Mouse (Mus musculus): ENCODE data around the gene Vmn1r29. TPM values are rescaled to one million over a fixed set of nuclear protein-coding genes. Genes with fewer than 3 reads are reported as not detected.
"Not testable (repeated sequence)": the region's sequence is repeated elsewhere in the genome, so short reads cannot be mapped to it uniquely, and the experiment has no call there.

Vmn1r29 gene
- polyA plus RNA-seq (2016; fragmentation: Nextera tagmentation; extraction: Ambion mirVana), result not detected in 2 replicates

GRCm38 (mm10) chr6:58301249-58301648, at the start of gene Vmn1r29:
TSS of gene Vmn1r29 (plus strand) at chr6:58301549.
- no peak for DNase-seq (ENCODE audit: extremely low spot score, low spot score)
- Histone ChIP-seq H3K9me3 (no peaks in the 10 kb centered on the region), H3K27ac (no peak within 1 kb of the TSS), H3K4me3 (no peak within 1 kb of the TSS), H3K36me3 (replicated peaks) (no peaks in the 10 kb centered on the region), H3K27me3 (ENCODE audit: poor library complexity, severe bottlenecking) (no peaks in the 10 kb centered on the region), H3K4me1 (no peaks in the 10 kb centered on the region)

- Histone ChIP-seq H3K4me1 (no peaks in the 10 kb centered on the region), H3K27me3 (ENCODE audit: poor library complexity, severe bottlenecking) (no peaks in the 10 kb centered on the region), H3K4me3 (no peak within 1 kb of the TSS), H3K36me3 (replicated peaks) (no peaks in the 10 kb centered on the region), H3K27ac (no peak within 1 kb of the TSS), H3K9me3 (no peaks in the 10 kb centered on the region)
- WGBS, result 89% methylated on average over 1 of the region's 1 CpGs
- DNase-seq (ENCODE audit: extremely low spot score, low spot score), result no peak
Observed at GRCm38 (mm10) chr6:58261737-58262136, 39.6 kb upstream of the Vmn1r29 start, which contains the start of gene Vmn1r28. TSS of gene Vmn1r28 (plus strand) at chr6:58262037.

- H3K4me3 ChIP-seq; DNase-seq (ENCODE audit: extremely low spot score, low spot score); H3K9me3 ChIP-seq: not testable (repeated sequence)
Observed at GRCm38 (mm10) chr6:58279661-58280060, 21.7 kb upstream of the Vmn1r29 start.

GRCm38 (mm10) chr6:58292201-58292600, 9.1 kb upstream of the Vmn1r29 start:
- H3K36me3 ChIP-seq (replicated peaks), result no peaks in the 10 kb centered on the region
- H3K4me1 ChIP-seq, result no peaks in the 10 kb centered on the region
- no peak for DNase-seq (ENCODE audit: extremely low spot score, low spot score)
- H3K27me3 ChIP-seq (ENCODE audit: poor library complexity, severe bottlenecking), result no peaks in the 10 kb centered on the region
- H3K4me3 ChIP-seq, result no peak overlapping the region
- H3K27ac ChIP-seq, result no peak overlapping the region
- 66% methylated on average over 2 of the region's 2 CpGs for WGBS
- no peaks in the 10 kb centered on the region for H3K9me3 ChIP-seq

More at GRCm38 (mm10) chr6:58279661-58280060, 21.7 kb upstream of the Vmn1r29 start:
- not testable (repeated sequence) for H3K4me1 ChIP-seq; H3K36me3 ChIP-seq (replicated peaks); H3K27ac ChIP-seq; H3K27me3 ChIP-seq (ENCODE audit: poor library complexity, severe bottlenecking)
- 94% methylated on average over 1 of the region's 1 CpGs for WGBS

GRCm38 (mm10) chr6:58298511-58298910, 2.8 kb upstream of the Vmn1r29 start:
- H3K36me3 ChIP-seq (replicated peaks); H3K27me3 ChIP-seq (ENCODE audit: poor library complexity, severe bottlenecking); DNase-seq (ENCODE audit: extremely low spot score, low spot score); H3K9me3 ChIP-seq; H3K27ac ChIP-seq; H3K4me3 ChIP-seq; H3K4me1 ChIP-seq: not testable (repeated sequence)
- 87% methylated on average over 19 of the region's 19 CpGs for WGBS

GRCm38 (mm10) chr6:58330686-58331085, 29.3 kb downstream of the Vmn1r29 start:
- H3K27ac ChIP-seq; DNase-seq (ENCODE audit: extremely low spot score, low spot score); H3K36me3 ChIP-seq (replicated peaks); H3K4me1 ChIP-seq; H3K27me3 ChIP-seq (ENCODE audit: poor library complexity, severe bottlenecking); H3K4me3 ChIP-seq: not testable (repeated sequence)
- WGBS, result 87% methylated on average over 17 of the region's 17 CpGs
- peaks cover 17% of the 10 kb centered on the region for H3K9me3 ChIP-seq

Other genes starting within 250 kb of the Vmn1r29 start
- gene Vmn1r27, start 82.7 kb upstream of the Vmn1r29 start, polyA plus RNA-seq (2016; fragmentation: Nextera tagmentation; extraction: Ambion mirVana), result not detected in 2 replicates
- gene Vmn1r28, start 39.5 kb upstream of the Vmn1r29 start, polyA plus RNA-seq (2016; fragmentation: Nextera tagmentation; extraction: Ambion mirVana), result not detected in 2 replicates
- gene Vmn1r30, start 141.8 kb downstream of the Vmn1r29 start, polyA plus RNA-seq (2016; fragmentation: Nextera tagmentation; extraction: Ambion mirVana), result not detected in 2 replicates
- not detected in 2 replicates for gene Vmn1r31, start 173.8 kb downstream of the Vmn1r29 start, polyA plus RNA-seq (2016; fragmentation: Nextera tagmentation; extraction: Ambion mirVana)

Measured in forebrain, embryonic 10.5 days (tissue).